Mouse (Mus musculus) stomach, embryonic 15.5 days (tissue): Measurements from ENCODE around the gene Zfp217. TPM values are rescaled to one million over a fixed set of nuclear protein-coding genes. Genes with fewer than 3 reads are reported as not detected.
A peak's percentile ranks its signal among the peaks of the same experiment; 100 is the strongest.
"Not testable (repeated sequence)": the region's sequence is repeated elsewhere in the genome, so short reads cannot be mapped to it uniquely, and the experiment has no call there.

Experiments
- ATAC-seq: fragments of 200-750 bp; cut with Nextera tagmentation; 2 replicates; pipeline ENCODE4 v1.8.0; 2017; ENCODE audit warnings: low read depth, moderate number of reproducible peaks, moderate TSS enrichment; ENCODE audit not compliant: insufficient read depth, low FRiP score
- H3K27ac ChIP-seq: fragments of 300-500 bp; sonication (generic); 2 replicates; pipeline ENCODE4 v1.5.1; 2015; ENCODE audit warnings: mild to moderate bottlenecking, inconsistent platforms
- H3K27me3 ChIP-seq: fragments of 300-500 bp; sonication (generic); replicated peaks from 2 replicates; pipeline ENCODE4 v1.6.1; 2015; ENCODE audit warnings: inconsistent platforms
- H3K36me3 ChIP-seq: fragments of 300-500 bp; sonication (generic); 2 replicates; pipeline ENCODE4 v1.6.1; 2015; ENCODE audit warnings: inconsistent platforms
- H3K4me1 ChIP-seq: fragments of 300-500 bp; sonication (generic); 2 replicates; pipeline ENCODE4 v1.6.1; 2015; ENCODE audit warnings: inconsistent platforms
- H3K4me2 ChIP-seq: fragments of 300-500 bp; sonication (generic); 2 replicates; pipeline ENCODE4 v1.6.1; 2015; ENCODE audit warnings: mild to moderate bottlenecking, inconsistent platforms
- H3K4me3 ChIP-seq: fragments of 300-500 bp; sonication (generic); replicated peaks from 2 replicates; pipeline ENCODE4 v1.5.1; 2015; ENCODE audit warnings: inconsistent platforms
- H3K9ac ChIP-seq: fragments of 300-500 bp; sonication (generic); 2 replicates; pipeline ENCODE4 v1.6.1; 2015; ENCODE audit warnings: inconsistent platforms
- H3K9me3 ChIP-seq: fragments of 300-500 bp; sonication (generic); 2 replicates; pipeline ENCODE4 v1.6.1; 2016; ENCODE audit warnings: inconsistent platforms
- WGBS: fragments of 180-500 bp; shearing (Covaris S2); methylation state at CpG from one replicate; pipeline ENCODE4 v1.1.7; 2015; 5-methylcytosine and 5-hydroxymethylcytosine counted together
- polyA plus RNA-seq: library from polyadenylated mRNA; unstranded; fragments of >200 nt; fragmentation: Nextera tagmentation; extraction: Ambion mirVana; gene quantifications from 2 replicates; pipeline ENCODE4 v1.2.1, GENCODE M21; 2015

Gene Zfp217
- polyA plus RNA-seq, 1 experiment from 2014 or later: 4.0 TPM

- H3K9ac ChIP-seq, H3K27ac ChIP-seq, H3K27me3 ChIP-seq, ATAC-seq, H3K4me3 ChIP-seq, H3K4me2 ChIP-seq, H3K9me3 ChIP-seq, H3K36me3 ChIP-seq: not testable (repeated sequence)
- 93% methylated on average over 3 of the region's 3 CpGs for WGBS
- H3K4me1 ChIP-seq: peaks cover 15% of the 10 kb centered on the region
These were observed 32.9 kb upstream of the Zfp217 start for GRCm38 (mm10) chr2:170180769-170181168.

- Histone ChIP-seq H3K9ac (no peak overlapping the region), H3K27me3 (no peaks in the 10 kb centered on the region), H3K4me1 (peaks cover 16% of the 10 kb centered on the region), H3K36me3 (no peaks in the 10 kb centered on the region), H3K4me3 (no peak overlapping the region), H3K4me2 (no peak overlapping the region), H3K9me3 (no peaks in the 10 kb centered on the region), H3K27ac (no peak overlapping the region)
- WGBS: 77% methylated on average over 5 of the region's 5 CpGs
- no peak for ATAC-seq
These were observed 31.4 kb upstream of the Zfp217 start for GRCm38 (mm10) chr2:170179317-170179716.

GRCm38 (mm10) chr2:170177323-170177722, 29.4 kb upstream of the Zfp217 start:
- WGBS: 18% methylated on average over 8 of the region's 8 CpGs
- H3K4me3 ChIP-seq: no peak overlapping the region
- no peak overlapping the region for H3K9ac ChIP-seq
- H3K4me1 ChIP-seq: peaks cover 25% of the 10 kb centered on the region
- H3K27me3 ChIP-seq: no peaks in the 10 kb centered on the region
- H3K27ac ChIP-seq: no peak overlapping the region
- no peaks in the 10 kb centered on the region for H3K36me3 ChIP-seq
- peak overlapping the region; percentile 31 for H3K4me2 ChIP-seq
- no peaks in the 10 kb centered on the region for H3K9me3 ChIP-seq
- no peak for ATAC-seq

- H3K27ac ChIP-seq: no peak overlapping the region
- no peak overlapping the region for H3K4me2 ChIP-seq
- no peak overlapping the region for H3K4me3 ChIP-seq
- no peaks in the 10 kb centered on the region for H3K27me3 ChIP-seq
- ATAC-seq: no peak; the same call in 1 of the 2 replicates
- H3K36me3 ChIP-seq: no peaks in the 10 kb centered on the region
- H3K9me3 ChIP-seq: no peaks in the 10 kb centered on the region
- peaks cover 25% of the 10 kb centered on the region for H3K4me1 ChIP-seq
- no peak overlapping the region for H3K9ac ChIP-seq
- WGBS: 22% methylated on average over 5 of the region's 8 CpGs
These were observed 28.5 kb upstream of the Zfp217 start for GRCm38 (mm10) chr2:170176284-170176926.

GRCm38 (mm10) chr2:170175661-170176150, 27.8 kb upstream of the Zfp217 start:
- no peak for ATAC-seq
- Histone ChIP-seq H3K9me3 (no peaks in the 10 kb centered on the region), H3K4me3 (no peak overlapping the region), H3K27me3 (no peaks in the 10 kb centered on the region), H3K9ac (no peak overlapping the region), H3K27ac (0 out of 2 replicates have a peak overlapping the region, but pooled peaks have one; percentile 9), H3K4me1 (peaks cover 25% of the 10 kb centered on the region), H3K36me3 (no peaks in the 10 kb centered on the region), H3K4me2 (no peak overlapping the region)
- WGBS: 43% methylated on average over 7 of the region's 7 CpGs

- H3K27me3 ChIP-seq: no peaks in the 10 kb centered on the region
- peaks cover 25% of the 10 kb centered on the region for H3K4me1 ChIP-seq
- 0 out of 2 replicates have a peak overlapping the region, but pooled peaks have one; percentile 9 for H3K27ac ChIP-seq
- ATAC-seq: no peak
- 75% methylated on average over 3 of the region's 3 CpGs for WGBS
- H3K4me2 ChIP-seq: no peak overlapping the region
- no peaks in the 10 kb centered on the region for H3K36me3 ChIP-seq
- H3K9ac ChIP-seq: no peak overlapping the region
- no peak overlapping the region for H3K4me3 ChIP-seq
- H3K9me3 ChIP-seq: no peaks in the 10 kb centered on the region
These were observed 27.3 kb upstream of the Zfp217 start for GRCm38 (mm10) chr2:170175190-170175589.

GRCm38 (mm10) chr2:170169062-170169461, 21.2 kb upstream of the Zfp217 start:
- 0 out of 2 replicates have a peak, but pooled peaks cover 7% of the 10 kb centered on the region for H3K4me1 ChIP-seq
- no peak overlapping the region for H3K27ac ChIP-seq
- H3K27me3 ChIP-seq: no peaks in the 10 kb centered on the region
- H3K4me3 ChIP-seq: no peak overlapping the region
- no peaks in the 10 kb centered on the region for H3K9me3 ChIP-seq
- H3K9ac ChIP-seq: no peak overlapping the region
- ATAC-seq: no peak
- H3K4me2 ChIP-seq: no peak overlapping the region
- no peaks in the 10 kb centered on the region for H3K36me3 ChIP-seq

- Histone ChIP-seq H3K9me3 (no peaks in the 10 kb centered on the region), H3K27ac (no peak overlapping the region), H3K9ac (no peak overlapping the region), H3K27me3 (no peaks in the 10 kb centered on the region), H3K4me3 (no peak overlapping the region), H3K36me3 (no peaks in the 10 kb centered on the region), H3K4me2 (no peak overlapping the region), H3K4me1 (no peaks in the 10 kb centered on the region)
- ATAC-seq: no peak
- 80% methylated on average over 10 of the region's 10 CpGs for WGBS
These were observed 17.7 kb upstream of the Zfp217 start for GRCm38 (mm10) chr2:170165649-170166048.

GRCm38 (mm10) chr2:170163671-170164462, 16.0 kb upstream of the Zfp217 start:
- H3K4me1 ChIP-seq: no peaks in the 10 kb centered on the region
- no peak overlapping the region for H3K27ac ChIP-seq
- H3K9me3 ChIP-seq: no peaks in the 10 kb centered on the region
- ATAC-seq: no peak
- H3K4me3 ChIP-seq: no peak overlapping the region
- H3K9ac ChIP-seq: no peak overlapping the region
- no peak overlapping the region for H3K4me2 ChIP-seq
- H3K36me3 ChIP-seq: no peaks in the 10 kb centered on the region
- 75% methylated on average over 18 of the region's 18 CpGs for WGBS
- H3K27me3 ChIP-seq: no peaks in the 10 kb centered on the region

- Histone ChIP-seq H3K4me3 (no peak overlapping the region), H3K4me1 (peaks cover 9% of the 10 kb centered on the region), H3K27ac (peak overlapping the region; percentile 33; the same call in 1 of the 2 replicates), H3K9ac (no peak overlapping the region), H3K36me3 (no peaks in the 10 kb centered on the region), H3K9me3 (no peaks in the 10 kb centered on the region), H3K27me3 (no peaks in the 10 kb centered on the region), H3K4me2 (peak overlapping the region; percentile 19)
- ATAC-seq: no peak
- 42% methylated on average over 15 of the region's 15 CpGs for WGBS
These were observed 12.1 kb upstream of the Zfp217 start for GRCm38 (mm10) chr2:170159795-170160568.

GRCm38 (mm10) chr2:170158987-170159386, 11.1 kb upstream of the Zfp217 start:
- H3K4me3 ChIP-seq: no peak overlapping the region
- no peak overlapping the region for H3K9ac ChIP-seq
- WGBS: 84% methylated on average over 4 of the region's 4 CpGs
- no peak overlapping the region for H3K27ac ChIP-seq
- no peaks in the 10 kb centered on the region for H3K36me3 ChIP-seq
- peaks cover 14% of the 10 kb centered on the region for H3K4me1 ChIP-seq
- no peaks in the 10 kb centered on the region for H3K27me3 ChIP-seq
- no peaks in the 10 kb centered on the region for H3K9me3 ChIP-seq
- H3K4me2 ChIP-seq: no peak overlapping the region
- ATAC-seq: no peak
